In the genomic region with DNA sequence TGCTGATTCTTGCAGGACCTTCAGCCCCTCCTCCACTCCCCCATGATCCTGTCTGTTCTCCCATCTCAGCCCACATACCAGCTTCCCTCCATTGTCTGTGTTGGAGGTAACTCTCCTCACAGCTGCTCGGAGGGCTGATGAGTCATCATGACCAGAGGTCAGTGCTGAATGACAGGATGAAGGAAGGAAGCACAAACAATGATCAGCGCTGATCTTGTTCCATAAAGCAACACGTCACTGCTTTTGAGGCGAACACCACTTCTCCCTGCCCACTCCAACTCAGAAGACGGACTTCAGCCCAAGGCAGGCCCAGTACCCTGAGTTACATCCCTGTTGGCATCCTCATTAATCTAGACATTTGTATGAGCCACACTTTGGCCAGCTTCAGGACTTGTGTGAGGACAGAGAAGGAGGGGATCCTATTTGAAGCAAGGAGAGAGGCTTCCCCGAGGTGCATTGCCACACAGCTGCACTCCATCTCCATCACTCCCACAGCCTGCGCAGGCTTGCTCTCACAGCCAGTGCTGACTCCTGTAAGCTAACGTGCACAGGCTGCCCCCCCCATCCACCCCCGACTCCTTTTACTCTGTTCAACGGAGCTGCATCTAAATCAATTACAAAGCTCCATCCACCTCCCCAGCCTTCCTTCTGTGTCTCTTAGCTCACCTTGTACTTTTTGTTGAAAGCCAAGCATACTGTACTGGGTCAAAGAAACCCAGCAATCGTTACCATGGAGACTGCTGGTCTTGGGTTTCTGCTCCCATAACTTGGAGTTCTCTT, we compare ENCODE assay signal across 8 mouse cellular contexts.
DNase-seq lines count a peak whose midpoint lies in the region; ATAC-seq lines count a peak whose summit lies in the region.

No protein-coding gene starts in this region.

- no peaks in the 10 kb centered on the region for H3K27me3 ChIP-seq in embryonic facial prominence, embryonic 12.5 days
- no peaks in the 10 kb centered on the region for H3K27me3 ChIP-seq in stomach, embryonic 15.5 days (replicated peaks)

- peaks cover 37% of the 10 kb centered on the region for H3K4me1 ChIP-seq in embryonic facial prominence, embryonic 12.5 days
- peaks cover 14% of the 10 kb centered on the region; the same call in 1 of the 2 replicates for H3K4me1 ChIP-seq in stomach, embryonic 15.5 days

- DNase-seq in embryo, embryonic 10 days (ENCODE audit: low spot score), result peak; percentile 67
- DNase-seq in embryo, embryonic 9.5 days (ENCODE audit: extremely low spot score), result no peak
- peak; percentile 56 for DNase-seq in heart, postnatal 25 days (ENCODE audit: low spot score)
- DNase-seq in left cerebral cortex, adult 18-20 months (ENCODE audit: low spot score in 2 of 2), result peak; percentile 43 to 55
- no peak for DNase-seq in urinary bladder, adult 2 months (ENCODE audit: low spot score)

- H3K4me3 ChIP-seq in embryonic facial prominence, embryonic 12.5 days, result no peak overlapping the region
- no peak overlapping the region for H3K4me3 ChIP-seq in macrophage (ENCODE audit: inconsistent target)
- no peak overlapping the region for H3K4me3 ChIP-seq in stomach, embryonic 15.5 days (replicated peaks)

- intact Hi-C loops in heart, postnatal 25 days (cut with DNase I), result loop anchor here (1.0 to 5.0 kb wide), 3 partner anchors 30 to 111 kb away; no protein-coding TSS in a partner anchor

- no peaks in the 10 kb centered on the region for H3K9me3 ChIP-seq in embryonic facial prominence, embryonic 12.5 days
- H3K9me3 ChIP-seq in stomach, embryonic 15.5 days, result no peaks in the 10 kb centered on the region

- H3K4me2 ChIP-seq in embryonic facial prominence, embryonic 12.5 days (replicated peaks), result no peak overlapping the region
- H3K4me2 ChIP-seq in stomach, embryonic 15.5 days, result no peak overlapping the region

- no peak for ATAC-seq in embryonic facial prominence, embryonic 12.5 days (ENCODE audit: insufficient number of reproducible peaks, insufficient read depth, low FRiP score, low TSS enrichment)
- ATAC-seq in stomach, embryonic 15.5 days (ENCODE audit: insufficient read depth, low FRiP score, low read depth), result peak; percentile 59; the same call in 1 of the 2 replicates

- no peak overlapping the region for H3K9ac ChIP-seq in embryonic facial prominence, embryonic 12.5 days
- no peak overlapping the region for H3K9ac ChIP-seq in stomach, embryonic 15.5 days

- 43% methylated on average over 11 of the region's 11 CpGs for WGBS in embryonic facial prominence, embryonic 12.5 days
- 41% methylated on average over 11 of the region's 11 CpGs for WGBS in macrophage (ENCODE audit: missing documents)
- WGBS in stomach, embryonic 15.5 days, result 20% methylated on average over 11 of the region's 11 CpGs

- H3K27ac ChIP-seq in embryonic facial prominence, embryonic 12.5 days, result peak overlapping the region; percentile 72
- H3K27ac ChIP-seq in macrophage, result peak overlapping the region; percentile 89
- peak overlapping the region; percentile 66 for H3K27ac ChIP-seq in stomach, embryonic 15.5 days

- H3K36me3 ChIP-seq in embryonic facial prominence, embryonic 12.5 days, result no peaks in the 10 kb centered on the region
- H3K36me3 ChIP-seq in macrophage (ENCODE audit: inconsistent target), result no peaks in the 10 kb centered on the region
- H3K36me3 ChIP-seq in stomach, embryonic 15.5 days, result no peaks in the 10 kb centered on the region

- no peaks in the 10 kb centered on the region for H3K79me2 ChIP-seq in macrophage (ENCODE audit: inconsistent target)

Comparison
In these comparisons a context has a peak if more than half of its experiments do, and no peak if none do; other contexts are left out.
1. DNase-seq: peak in embryo, embryonic 10 days (single experiment), heart, postnatal 25 days (single experiment) and left cerebral cortex, adult 18-20 months (2 of 2); none in embryo, embryonic 9.5 days (single experiment) and urinary bladder, adult 2 months (single experiment).
2. Peak in every context shown above with its lines, with median percentiles within 50 percentile points of each other: H3K27ac ChIP-seq.